Mouse (Mus musculus) heart, adult 2 months (tissue): ENCODE data around the gene Csnk1g2.

Experiments used
- CTCF ChIP-seq: fragments of 200-600 bp; IDR thresholded peaks from 2 replicates; pipeline ENCODE4 v1.8.1; 2022; ENCODE audit warnings: antibody characterized with exemption, mild to moderate bottlenecking, moderate library complexity
- EP300 ChIP-seq: fragments of 200-500 bp; IDR thresholded peaks from 2 replicates; pipeline ENCODE4 v1.6.1; 2011; ENCODE audit warnings: low read depth, low read length, control low read depth; ENCODE audit not compliant: insufficient read depth
- POLR2A ChIP-seq: fragments of 200-500 bp; IDR thresholded peaks from 2 replicates; pipeline ENCODE4 v1.6.1; 2011; ENCODE audit warnings: mild to moderate bottlenecking, low read depth, low read length, control low read depth; ENCODE audit not compliant: insufficient read depth

DNA sequence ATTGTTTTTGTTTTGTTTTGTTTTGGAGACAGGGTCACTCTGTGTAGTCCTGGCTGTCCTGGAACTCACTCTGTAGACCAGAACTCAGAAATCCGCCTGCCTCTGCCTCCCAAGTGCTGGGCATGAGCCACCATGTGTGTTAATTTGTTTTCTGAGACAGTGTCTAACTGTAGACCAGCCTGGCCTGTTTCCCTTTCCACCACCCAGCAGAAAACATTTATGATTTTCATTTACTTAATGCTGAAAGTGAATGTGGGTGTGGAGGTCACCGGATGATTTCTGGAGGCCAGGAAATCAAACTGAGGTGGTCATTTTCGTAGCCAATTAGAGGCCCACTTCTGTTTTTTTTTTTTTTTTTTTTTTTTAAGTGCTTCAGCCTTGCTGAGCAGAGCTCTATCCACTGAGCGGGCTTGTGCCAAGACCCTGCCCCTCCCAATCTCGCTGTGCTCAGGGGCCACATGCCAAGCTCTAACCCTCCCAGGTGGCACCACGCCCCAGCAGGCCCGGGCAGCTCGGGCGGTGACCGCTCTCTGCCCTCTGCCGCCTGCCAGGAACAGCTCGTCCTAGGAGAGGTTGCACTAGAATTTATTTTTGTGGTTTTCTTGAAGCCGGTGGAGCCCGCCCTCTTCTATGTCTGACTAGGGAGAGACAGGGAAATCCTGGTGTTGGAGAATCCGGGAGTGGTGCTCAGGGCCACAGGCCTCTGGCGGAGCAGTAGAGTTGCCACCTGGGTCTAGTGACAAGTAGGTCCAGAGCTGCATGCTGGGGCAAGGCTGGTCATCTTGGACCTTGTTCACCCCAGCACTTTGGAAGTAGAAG lies 41.8 kb downstream of the Csnk1g2 start:
- TF ChIP-seq CTCF (no peak), POLR2A (peak; percentile 62), EP300 (peak; percentile 49; the same call in 1 of the 2 replicates)
